Comparison of ENCODE assay signal across 18 mouse cellular contexts in the genomic region with DNA sequence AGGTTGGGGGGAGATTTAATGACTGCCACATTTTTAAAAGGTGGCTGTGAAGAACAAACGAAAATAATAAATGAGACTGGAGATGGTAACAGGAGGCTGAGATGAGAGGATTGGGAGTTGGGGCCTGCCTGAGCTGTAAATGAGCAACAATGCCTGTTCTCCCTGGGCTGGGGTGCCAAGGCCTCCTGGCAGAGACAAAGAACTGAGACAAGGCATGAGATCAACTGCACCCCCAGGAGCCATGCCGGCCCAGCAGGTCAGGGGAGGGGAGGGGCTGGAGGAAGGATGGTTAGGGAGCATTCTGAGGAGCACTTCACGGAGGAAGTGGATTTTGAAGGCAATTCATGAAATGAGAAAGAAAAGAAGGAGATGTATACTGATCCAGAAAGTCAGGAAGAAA. TPM values are rescaled to one million over a fixed set of nuclear protein-coding genes. Genes with fewer than 3 reads are reported as not detected.
DNase-seq lines count a peak whose midpoint lies in the region; ATAC-seq lines count a peak whose summit lies in the region.
"Had no signal": no experiment of that assay in that cellular context is flagged by ENCODE, and none has a peak within 500 bp of the region (broad histone marks: within the 10 kb centered on the region; RNA-seq: fewer than 3 reads in every experiment).

No protein-coding gene starts in this region.

- H3K4me3 ChIP-seq in hindbrain, embryonic 13.5 days = no peak overlapping the region
- no peak overlapping the region for H3K4me3 ChIP-seq in hindbrain, embryonic 16.5 days (ENCODE audit: low read length)
- H3K4me3 ChIP-seq in neural tube, embryonic 13.5 days = no peak overlapping the region
- H3K4me3 ChIP-seq: embryonic facial prominence, embryonic 10.5 days; forebrain, embryonic 13.5 days had no signal

- peak; percentile 55 for DNase-seq in left cerebral cortex, postnatal 4 days
- no peak for DNase-seq in left cerebral cortex, postnatal 25 days (ENCODE audit: low spot score in 2 of 2)
- no peak for DNase-seq in neural tube, embryonic 10.5 days (ENCODE audit: extremely low spot score, low spot score)
- DNase-seq: cerebellum, adult 11-12 months; cerebellum, adult 9-11 months; gastrocnemius, postnatal 36 days; heart, adult 11 months; heart, postnatal 10 days; heart, postnatal 4 days had no signal

- WGBS in hindbrain, embryonic 13.5 days = 26% methylated on average over 3 of the region's 3 CpGs
- 22% methylated on average over 3 of the region's 3 CpGs for WGBS in hindbrain, embryonic 16.5 days
- 22% methylated on average over 3 of the region's 3 CpGs for WGBS in neural tube, embryonic 13.5 days

- no peaks in the 10 kb centered on the region for H3K27me3 ChIP-seq in hindbrain, embryonic 13.5 days
- no peaks in the 10 kb centered on the region for H3K27me3 ChIP-seq in hindbrain, embryonic 16.5 days (replicated peaks; ENCODE audit: control insufficient read depth, insufficient read depth, low read length)
- H3K27me3 ChIP-seq in neural tube, embryonic 13.5 days = no peaks in the 10 kb centered on the region; the same call in 1 of the 2 replicates
- H3K27me3 ChIP-seq: forebrain, embryonic 13.5 days; Patski had no signal

- H3K4me1 ChIP-seq in hindbrain, embryonic 13.5 days (replicated peaks) = peaks cover 23% of the 10 kb centered on the region
- H3K4me1 ChIP-seq in hindbrain, embryonic 16.5 days (ENCODE audit: control insufficient read depth, insufficient read depth, low read depth, low read length) = peaks cover 13% of the 10 kb centered on the region
- peaks cover 36% of the 10 kb centered on the region for H3K4me1 ChIP-seq in neural tube, embryonic 13.5 days (replicated peaks)

- H3K9me3 ChIP-seq in hindbrain, embryonic 13.5 days = no peaks in the 10 kb centered on the region
- no peaks in the 10 kb centered on the region for H3K9me3 ChIP-seq in hindbrain, embryonic 16.5 days (ENCODE audit: control insufficient read depth, low read length)
- H3K9me3 ChIP-seq in neural tube, embryonic 13.5 days = no peaks in the 10 kb centered on the region
- H3K9me3 ChIP-seq: embryonic facial prominence, embryonic 10.5 days; forebrain, embryonic 13.5 days had no signal

- ATAC-seq in hindbrain, embryonic 13.5 days (ENCODE audit: low FRiP score) = no peak
- ATAC-seq in hindbrain, embryonic 16.5 days = no peak
- ATAC-seq in neural tube, embryonic 13.5 days (ENCODE audit: low read depth) = no peak
- ATAC-seq: activated CD4-positive, CD25-positive, alpha-beta regulatory T cell, adult 4 months; forebrain, embryonic 13.5 days; inflammation-experienced regulatory T-cells, adult 6 months; Patski had no signal

- intact Hi-C loops in left cerebral cortex, postnatal 4 days (cut with DNase I) = loop anchor here (10.0 kb wide), 1 partner anchor 257 kb away; no protein-coding TSS in a partner anchor
- intact Hi-C loops in left cerebral cortex, postnatal 25 days (cut with DNase I) = no loop called here

- no peak overlapping the region for H3K9ac ChIP-seq in hindbrain, embryonic 13.5 days
- H3K9ac ChIP-seq in hindbrain, embryonic 16.5 days (ENCODE audit: low read depth, low read length) = no peak overlapping the region
- H3K9ac ChIP-seq in neural tube, embryonic 13.5 days = no peak overlapping the region
- H3K9ac ChIP-seq: forebrain, embryonic 13.5 days had no signal

- H3K27ac ChIP-seq in hindbrain, embryonic 13.5 days = peak overlapping the region; percentile 66; the same call in 1 of the 2 replicates
- no peak overlapping the region for H3K27ac ChIP-seq in hindbrain, embryonic 16.5 days (ENCODE audit: low read depth, low read length)
- H3K27ac ChIP-seq in neural tube, embryonic 13.5 days (replicated peaks) = peak overlapping the region; percentile 71
- H3K27ac ChIP-seq: embryonic facial prominence, embryonic 10.5 days; forebrain, embryonic 13.5 days had no signal

- H3K36me3 ChIP-seq in hindbrain, embryonic 13.5 days = no peaks in the 10 kb centered on the region
- no peaks in the 10 kb centered on the region for H3K36me3 ChIP-seq in hindbrain, embryonic 16.5 days (ENCODE audit: control insufficient read depth, insufficient read depth, low read length)
- no peaks in the 10 kb centered on the region for H3K36me3 ChIP-seq in neural tube, embryonic 13.5 days
- H3K36me3 ChIP-seq: embryonic facial prominence, embryonic 10.5 days had no signal

- no peak overlapping the region for H3K4me2 ChIP-seq in hindbrain, embryonic 13.5 days
- H3K4me2 ChIP-seq in hindbrain, embryonic 16.5 days (ENCODE audit: low read length) = no peak overlapping the region
- no peak overlapping the region for H3K4me2 ChIP-seq in neural tube, embryonic 13.5 days
- H3K4me2 ChIP-seq: forebrain, embryonic 13.5 days had no signal

RNA-seq across cellular contexts. Expression of gene Rgs9, which starts 29.5 kb away (rescaled TPM):
- polyA plus RNA-seq in hindbrain, embryonic 13.5 days (2015; fragmentation: Nextera tagmentation; extraction: Ambion mirVana) = 6.2 and 7.6 TPM in 2 replicates
- 14.5 and 15.6 TPM in 2 replicates for polyA plus RNA-seq in hindbrain, embryonic 16.5 days (2015; fragmentation: Nextera tagmentation; extraction: Ambion mirVana)
- total RNA-seq in left cerebral cortex, postnatal 4 days (2021) = 10 to 100 TPM; 37.0 to 37.7 TPM
- total RNA-seq in left cerebral cortex, postnatal 25 days (2021) = 10 to 100 TPM; 16.0 to 86.9 TPM
- polyA plus RNA-seq in neural tube, embryonic 13.5 days (2015; fragmentation: Nextera tagmentation; extraction: Ambion mirVana) = 4.4 and 4.7 TPM in 2 replicates
- total RNA-seq: gastrocnemius, adult 8-10 months; gastrocnemius, postnatal 36 days had no signal

RNA-seq across cellular contexts. Expression of gene Gna13, which starts 35.2 kb away (rescaled TPM):
- 15.1 and 16.6 TPM in 2 replicates for polyA plus RNA-seq in hindbrain, embryonic 13.5 days (2015; fragmentation: Nextera tagmentation; extraction: Ambion mirVana)
- polyA plus RNA-seq in hindbrain, embryonic 16.5 days (2015; fragmentation: Nextera tagmentation; extraction: Ambion mirVana) = 20.5 and 21.3 TPM in 2 replicates
- 10 to 100 TPM; 48.8 to 50.5 TPM for total RNA-seq in left cerebral cortex, postnatal 4 days (2021)
- 10 to 100 TPM; 41.9 to 47.7 TPM for total RNA-seq in left cerebral cortex, postnatal 25 days (2021)
- 16.6 and 16.8 TPM in 2 replicates for polyA plus RNA-seq in neural tube, embryonic 13.5 days (2015; fragmentation: Nextera tagmentation; extraction: Ambion mirVana)
